Mouse (Mus musculus) 3T3-L1 (cell line): ENCODE data around the gene Ctnnd2.
"Not testable (repeated sequence)": the region's sequence is repeated elsewhere in the genome, so short reads cannot be mapped to it uniquely, and the experiment has no call there.

ENCODE experiments used
- DNase-seq: peaks from one replicate; pipeline ENCODE4 v3.0.0-alpha.2; 2015; ENCODE audit warnings: low read depth, low spot score

Gene Ctnnd2

GRCm38 (mm10) chr15:30172391-30173281 is at the start of gene Ctnnd2:
Gene Ctnnd2 (plus strand): TSS chr15:30172593.
- no peak for DNase-seq

GRCm38 (mm10) chr15:30130705-30131104 is 41.7 kb upstream of the Ctnnd2 start:
- DNase-seq: no peak

GRCm38 (mm10) chr15:30139626-30140025 is 32.8 kb upstream of the Ctnnd2 start:
- DNase-seq: not testable (repeated sequence)

- DNase-seq: no peak
Measured at GRCm38 (mm10) chr15:30145413-30145812, 27.0 kb upstream of the Ctnnd2 start.

- DNase-seq: no peak
Measured at GRCm38 (mm10) chr15:30152176-30152575, 20.2 kb upstream of the Ctnnd2 start.

- DNase-seq: no peak
Measured at GRCm38 (mm10) chr15:30157975-30158374, 14.4 kb upstream of the Ctnnd2 start.

GRCm38 (mm10) chr15:30170031-30170430 is 2.4 kb upstream of the Ctnnd2 start:
- no peak for DNase-seq

GRCm38 (mm10) chr15:30171493-30172195 is 749 bp upstream of the Ctnnd2 start:
- no peak for DNase-seq

GRCm38 (mm10) chr15:30173370-30173941 is 1.1 kb downstream of the Ctnnd2 start:
- no peak for DNase-seq

- DNase-seq: no peak
Measured at GRCm38 (mm10) chr15:30174321-30174720, 1.9 kb downstream of the Ctnnd2 start.

- no peak for DNase-seq
Measured at GRCm38 (mm10) chr15:30184020-30184419, 11.6 kb downstream of the Ctnnd2 start.

GRCm38 (mm10) chr15:30190872-30191271 is 18.5 kb downstream of the Ctnnd2 start:
- no peak for DNase-seq

GRCm38 (mm10) chr15:30191931-30192668 is 19.7 kb downstream of the Ctnnd2 start:
- no peak for DNase-seq

- DNase-seq: no peak
Measured at GRCm38 (mm10) chr15:30198429-30198828, 26.0 kb downstream of the Ctnnd2 start.

- DNase-seq: no peak
Measured at GRCm38 (mm10) chr15:30199785-30200184, 27.4 kb downstream of the Ctnnd2 start.

GRCm38 (mm10) chr15:30201211-30201610 is 28.8 kb downstream of the Ctnnd2 start:
- no peak for DNase-seq

GRCm38 (mm10) chr15:30201617-30202016 is 29.2 kb downstream of the Ctnnd2 start:
- DNase-seq: no peak

GRCm38 (mm10) chr15:30212746-30213145 is 40.4 kb downstream of the Ctnnd2 start:
- DNase-seq: no peak

- DNase-seq: no peak
Measured at GRCm38 (mm10) chr15:30215871-30216270, 43.5 kb downstream of the Ctnnd2 start.

- DNase-seq: no peak
Measured at GRCm38 (mm10) chr15:30229112-30229511, 56.7 kb downstream of the Ctnnd2 start.

GRCm38 (mm10) chr15:30235210-30236034 is 63.0 kb downstream of the Ctnnd2 start:
- DNase-seq: no peak
